Mouse (Mus musculus): Measurements from ENCODE around the gene Rad51d.

DNA sequence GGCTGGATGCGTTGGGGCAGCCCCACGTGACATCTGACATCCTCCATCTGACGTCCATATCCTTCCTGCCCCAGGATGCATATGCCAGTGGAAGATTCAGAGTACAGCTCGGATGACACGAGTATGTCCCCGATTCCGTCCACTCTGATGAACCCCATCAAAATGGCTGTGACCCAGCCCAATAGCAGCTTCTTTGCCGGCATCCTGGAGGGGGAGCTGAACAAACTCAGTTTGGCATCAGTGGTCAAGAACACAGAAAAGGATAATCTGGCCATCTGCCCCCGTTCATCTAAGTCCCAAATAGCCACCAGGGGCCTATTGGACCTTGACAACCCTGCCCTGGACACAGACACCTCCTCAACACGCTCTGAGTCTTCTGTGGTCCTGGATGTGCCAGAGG is 7.1 kb upstream of the Rad51d start:
- TF ChIP-seq CTCF (IDR thresholded peaks at IDR 0.05; ENCODE audit: extremely low read depth, insufficient read length, insufficient replicate concordance, low read depth, low read length) = no peak
- no peak for TF ChIP-seq POLR2A (IDR thresholded peaks at IDR 0.05; ENCODE audit: low read depth, low read length)
